Mouse (Mus musculus): ENCODE measurements at regions not wholly inside any gene's neighbourhood (a gene's known extent, or its start where the extent isn't known, plus 50 kb on each side); places are given as distances from the start of the nearest gene placed in this dataset.

- H3K4me3 ChIP-seq (ENCODE audit: low read depth, low read length), result no peak overlapping the region
- no peaks in the 10 kb centered on the region for H3K27me3 ChIP-seq (ENCODE audit: control insufficient read depth, insufficient read depth, low read length)
- no peaks in the 10 kb centered on the region for H3K36me3 ChIP-seq (ENCODE audit: control insufficient read depth, insufficient read depth, low read length)
- ATAC-seq (ENCODE audit: low read depth), result no peak
- no peak overlapping the region for H3K27ac ChIP-seq (ENCODE audit: low read depth, low read length)
- no peak overlapping the region for H3K4me2 ChIP-seq (ENCODE audit: low read depth, low read length)
- H3K9me3 ChIP-seq (ENCODE audit: control insufficient read depth, low read length), result no peaks in the 10 kb centered on the region
- H3K9ac ChIP-seq (replicated peaks; ENCODE audit: low read depth, low read length), result no peak overlapping the region
- 89% methylated on average over 5 of the region's 5 CpGs for WGBS
- H3K4me1 ChIP-seq (ENCODE audit: control insufficient read depth, insufficient read depth, low read length), result no peaks in the 10 kb centered on the region
Measured at GRCm38 (mm10) chr1:103762044-103762663, 1006.2 kb upstream of the Cdh20 start.

GRCm38 (mm10) chr1:103762745-103763144, 1005.6 kb upstream of the Cdh20 start:
- Histone ChIP-seq H3K27me3 (ENCODE audit: control insufficient read depth, insufficient read depth, low read length) (no peaks in the 10 kb centered on the region), H3K27ac (ENCODE audit: low read depth, low read length) (no peak overlapping the region), H3K4me2 (ENCODE audit: low read depth, low read length) (no peak overlapping the region), H3K9ac (replicated peaks; ENCODE audit: low read depth, low read length) (no peak overlapping the region), H3K4me1 (ENCODE audit: control insufficient read depth, insufficient read depth, low read length) (no peaks in the 10 kb centered on the region), H3K9me3 (ENCODE audit: control insufficient read depth, low read length) (no peaks in the 10 kb centered on the region), H3K4me3 (ENCODE audit: low read depth, low read length) (no peak overlapping the region), H3K36me3 (ENCODE audit: control insufficient read depth, insufficient read depth, low read length) (no peaks in the 10 kb centered on the region)
- WGBS, result 46% methylated on average over 3 of the region's 3 CpGs
- ATAC-seq (ENCODE audit: low read depth), result no peak

GRCm38 (mm10) chr1:103767315-103767714, 1001.0 kb upstream of the Cdh20 start:
- Histone ChIP-seq H3K27ac (ENCODE audit: low read depth, low read length) (no peak overlapping the region), H3K9ac (replicated peaks; ENCODE audit: low read depth, low read length) (no peak overlapping the region), H3K27me3 (ENCODE audit: control insufficient read depth, insufficient read depth, low read length) (no peaks in the 10 kb centered on the region), H3K4me1 (ENCODE audit: control insufficient read depth, insufficient read depth, low read length) (no peaks in the 10 kb centered on the region), H3K9me3 (ENCODE audit: control insufficient read depth, low read length) (no peaks in the 10 kb centered on the region), H3K4me2 (ENCODE audit: low read depth, low read length) (no peak overlapping the region), H3K4me3 (ENCODE audit: low read depth, low read length) (no peak overlapping the region), H3K36me3 (ENCODE audit: control insufficient read depth, insufficient read depth, low read length) (no peaks in the 10 kb centered on the region)
- ATAC-seq (ENCODE audit: low read depth), result no peak
- WGBS, result 77% methylated on average over 2 of the region's 2 CpGs

- peak; percentile 38; the same call in 1 of the 2 replicates for ATAC-seq (ENCODE audit: low read depth)
Measured at GRCm38 (mm10) chr1:103784692-103785091, 983.6 kb upstream of the Cdh20 start.

GRCm38 (mm10) chr1:103796337-103796736, 972.0 kb upstream of the Cdh20 start:
- no peak overlapping the region for H3K4me3 ChIP-seq (ENCODE audit: low read depth, low read length)
- no peak for ATAC-seq (ENCODE audit: low read depth)
- H3K4me1 ChIP-seq (ENCODE audit: control insufficient read depth, insufficient read depth, low read length), result no peaks in the 10 kb centered on the region
- H3K36me3 ChIP-seq (ENCODE audit: control insufficient read depth, insufficient read depth, low read length), result no peaks in the 10 kb centered on the region
- no peak overlapping the region for H3K9ac ChIP-seq (replicated peaks; ENCODE audit: low read depth, low read length)
- no peak overlapping the region for H3K27ac ChIP-seq (ENCODE audit: low read depth, low read length)
- H3K27me3 ChIP-seq (ENCODE audit: control insufficient read depth, insufficient read depth, low read length), result no peaks in the 10 kb centered on the region
- no peak overlapping the region for H3K4me2 ChIP-seq (ENCODE audit: low read depth, low read length)
- no peaks in the 10 kb centered on the region for H3K9me3 ChIP-seq (ENCODE audit: control insufficient read depth, low read length)

More at GRCm38 (mm10) chr1:103784692-103785091, 983.6 kb upstream of the Cdh20 start:
- Histone ChIP-seq H3K27me3 (ENCODE audit: control insufficient read depth, insufficient read depth, low read length) (no peaks in the 10 kb centered on the region), H3K27ac (ENCODE audit: low read depth, low read length) (no peak overlapping the region), H3K9ac (replicated peaks; ENCODE audit: low read depth, low read length) (no peak overlapping the region), H3K4me2 (ENCODE audit: low read depth, low read length) (no peak overlapping the region), H3K36me3 (ENCODE audit: control insufficient read depth, insufficient read depth, low read length) (no peaks in the 10 kb centered on the region), H3K9me3 (ENCODE audit: control insufficient read depth, low read length) (no peaks in the 10 kb centered on the region), H3K4me1 (ENCODE audit: control insufficient read depth, insufficient read depth, low read length) (no peaks in the 10 kb centered on the region), H3K4me3 (ENCODE audit: low read depth, low read length) (no peak overlapping the region)

DNA sequence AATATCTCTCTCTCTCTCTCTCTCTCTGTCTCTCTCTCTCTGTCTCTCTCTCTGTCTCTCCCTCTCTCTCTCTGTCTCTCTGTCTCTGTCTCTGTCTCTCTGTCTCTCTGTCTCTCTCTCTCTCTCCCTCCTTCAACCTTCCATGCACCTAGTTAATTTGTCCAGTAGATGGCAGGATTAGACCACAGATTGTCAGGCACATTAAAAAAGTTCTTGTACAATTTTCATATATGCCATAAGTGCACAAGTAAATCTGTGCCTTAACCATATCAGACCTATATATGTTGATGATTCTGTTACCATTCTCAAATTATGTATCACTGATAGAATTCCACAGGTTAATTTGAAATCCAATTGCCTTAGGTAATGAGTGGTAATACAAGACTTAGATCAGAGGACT, 969.0 kb upstream of the Cdh20 start:
- Histone ChIP-seq H3K9ac (replicated peaks; ENCODE audit: low read depth, low read length) (no peak overlapping the region), H3K36me3 (ENCODE audit: control insufficient read depth, insufficient read depth, low read length) (no peaks in the 10 kb centered on the region), H3K27ac (ENCODE audit: low read depth, low read length) (no peak overlapping the region), H3K27me3 (ENCODE audit: control insufficient read depth, insufficient read depth, low read length) (no peaks in the 10 kb centered on the region), H3K4me2 (ENCODE audit: low read depth, low read length) (no peak overlapping the region), H3K9me3 (ENCODE audit: control insufficient read depth, low read length) (no peaks in the 10 kb centered on the region), H3K4me1 (ENCODE audit: control insufficient read depth, insufficient read depth, low read length) (no peaks in the 10 kb centered on the region), H3K4me3 (ENCODE audit: low read depth, low read length) (no peak overlapping the region)
- ATAC-seq (ENCODE audit: low read depth), result no peak

DNA sequence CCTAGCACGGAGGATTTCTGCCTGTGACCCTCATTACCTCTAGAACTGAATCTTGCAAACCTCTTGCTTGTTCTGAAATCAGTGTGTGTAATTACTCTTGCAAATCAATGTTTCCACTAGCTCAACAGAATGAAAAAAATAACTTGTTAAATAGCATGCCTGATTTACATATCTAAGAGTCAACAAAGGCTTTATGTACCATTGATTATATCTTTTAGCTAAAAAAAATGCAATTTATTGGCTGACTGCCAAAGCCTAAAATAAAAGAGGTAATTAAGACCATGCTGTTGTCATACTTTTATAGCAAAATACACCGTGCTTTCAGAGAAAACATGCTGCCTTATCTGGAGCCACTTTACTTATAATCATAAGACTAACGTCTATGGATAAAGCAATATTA, 950.4 kb upstream of the Cdh20 start:
- no peaks in the 10 kb centered on the region for H3K36me3 ChIP-seq (ENCODE audit: control insufficient read depth, insufficient read depth, low read length)
- no peaks in the 10 kb centered on the region for H3K27me3 ChIP-seq (ENCODE audit: control insufficient read depth, insufficient read depth, low read length)
- H3K4me2 ChIP-seq (ENCODE audit: low read depth, low read length), result no peak overlapping the region
- H3K27ac ChIP-seq (ENCODE audit: low read depth, low read length), result no peak overlapping the region
- H3K9ac ChIP-seq (replicated peaks; ENCODE audit: low read depth, low read length), result no peak overlapping the region
- ATAC-seq (ENCODE audit: low read depth), result no peak
- 44% methylated on average over 3 of the region's 3 CpGs for WGBS
- no peak overlapping the region for H3K4me3 ChIP-seq (ENCODE audit: low read depth, low read length)
- no peaks in the 10 kb centered on the region for H3K9me3 ChIP-seq (ENCODE audit: control insufficient read depth, low read length)
- no peaks in the 10 kb centered on the region for H3K4me1 ChIP-seq (ENCODE audit: control insufficient read depth, insufficient read depth, low read length)
